8 mouse cellular contexts compared by ENCODE assay signal in the genomic region with DNA sequence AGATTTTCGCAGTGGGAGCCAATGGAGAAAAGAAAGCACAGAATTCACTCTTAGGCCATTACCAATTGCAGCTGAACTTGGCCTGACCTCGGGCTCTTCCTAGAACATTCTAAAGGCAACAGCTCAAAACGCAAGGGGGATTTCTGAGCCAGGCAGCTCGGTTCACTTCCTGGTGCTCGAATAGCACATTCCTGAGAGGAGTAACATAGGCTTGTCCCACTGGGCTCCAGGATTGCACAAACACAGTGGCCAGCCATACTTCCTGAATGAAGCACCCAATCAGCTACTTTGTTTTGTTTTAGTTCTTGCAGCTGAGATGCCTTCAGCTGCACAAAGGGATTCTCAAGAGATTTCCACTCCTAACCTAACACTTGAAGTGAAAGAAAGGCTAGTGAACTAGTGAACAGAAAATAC. TPM values are rescaled to one million over a fixed set of nuclear protein-coding genes. Genes with fewer than 3 reads are reported as not detected.
DNase-seq lines count a peak whose midpoint lies in the region; ATAC-seq lines count a peak whose summit lies in the region.

No protein-coding gene starts in this region.

- no peak for ATAC-seq in frontal cortex, adult (ENCODE audit: low TSS enrichment)

- DNase-seq in urinary bladder, postnatal 14 days (ENCODE audit: low spot score): peak; percentile 65
- no peak for DNase-seq in urinary bladder, postnatal 25 days (ENCODE audit: low spot score)
- peak; percentile 35 to 69 for DNase-seq in gastrocnemius, postnatal 36 days
- DNase-seq in kidney, adult 18-20 months: peak; percentile 56
- peak; percentile 86 to 91 for DNase-seq in lung, adult 18-20 months
- no peak for DNase-seq in thymus, postnatal 10 days (ENCODE audit: low spot score in 2 of 2)
- DNase-seq in left cerebral cortex, adult 8-10 months (ENCODE audit: low spot score in 2 of 2): no peak

- intact Hi-C loops in gastrocnemius, postnatal 36 days (cut with DNase I): no loop called here

RNA-seq across cellular contexts. Expression of gene App, which starts 40.1 kb away (rescaled TPM):
- total RNA-seq in gastrocnemius, postnatal 36 days (2021): 10 to 100 TPM; 67.9 to 83.3 TPM
- 1,000 to 10,000 TPM; 1,370 to 1,422 (median 1,398) TPM for total RNA-seq in left cerebral cortex, adult 8-10 months (2022)

Comparison
In these comparisons a context has a peak if more than half of its experiments do, and no peak if none do; other contexts are left out.
1. DNase-seq: peak in urinary bladder, postnatal 14 days (single experiment), gastrocnemius, postnatal 36 days (2 of 2), kidney, adult 18-20 months (single experiment) and lung, adult 18-20 months (2 of 2); none in urinary bladder, postnatal 25 days (single experiment), thymus, postnatal 10 days (0 of 2) and left cerebral cortex, adult 8-10 months (0 of 2).
2. RNA of gene App, which starts 40.1 kb away (total RNA-seq): 1,370 to 1,422 TPM in left cerebral cortex, adult 8-10 months; 67.9 to 83.3 TPM in gastrocnemius, postnatal 36 days; every median in the first group is over 10 times any median in the second.